Mouse (Mus musculus): ENCODE data around the gene 9530068E07Rik.

Gene 9530068E07Rik

DNA sequence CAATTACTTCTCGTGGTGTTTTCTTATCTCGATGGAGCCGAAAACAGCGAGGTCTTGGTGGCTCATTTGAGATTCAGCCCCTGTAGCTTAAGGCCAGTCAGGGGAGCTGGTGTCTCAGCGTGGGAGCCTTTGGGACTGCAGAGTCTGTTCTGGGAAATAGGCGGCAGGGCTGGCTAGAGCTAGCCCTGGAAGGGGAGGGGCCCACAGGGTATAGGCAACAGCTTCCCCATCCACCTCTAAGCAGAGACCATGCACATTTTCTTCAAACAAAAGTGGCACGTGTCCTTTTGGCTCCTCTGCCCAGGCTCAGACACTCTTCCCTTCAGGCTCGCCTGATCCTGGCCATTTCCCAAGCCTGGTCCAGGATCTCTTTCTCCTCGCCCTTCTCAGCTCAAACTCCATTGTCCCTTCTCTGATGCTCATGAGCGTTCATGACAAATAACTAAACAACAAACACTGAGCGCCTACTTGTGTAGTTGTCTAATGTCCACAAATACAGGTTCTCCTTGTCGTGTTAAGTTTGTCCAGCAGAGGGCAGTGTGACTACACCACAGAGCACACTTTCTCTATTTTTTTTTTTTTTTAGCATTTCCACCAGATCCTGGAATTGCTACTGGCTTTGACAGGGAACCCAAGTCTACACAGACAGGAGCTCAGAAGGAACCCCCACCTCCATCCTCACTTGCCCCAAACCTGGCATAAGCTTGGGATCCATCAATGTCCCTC lies 25.0 kb downstream of the 9530068E07Rik start:
- DNase-seq (ENCODE audit: low spot score), result peak; percentile 87

DNA sequence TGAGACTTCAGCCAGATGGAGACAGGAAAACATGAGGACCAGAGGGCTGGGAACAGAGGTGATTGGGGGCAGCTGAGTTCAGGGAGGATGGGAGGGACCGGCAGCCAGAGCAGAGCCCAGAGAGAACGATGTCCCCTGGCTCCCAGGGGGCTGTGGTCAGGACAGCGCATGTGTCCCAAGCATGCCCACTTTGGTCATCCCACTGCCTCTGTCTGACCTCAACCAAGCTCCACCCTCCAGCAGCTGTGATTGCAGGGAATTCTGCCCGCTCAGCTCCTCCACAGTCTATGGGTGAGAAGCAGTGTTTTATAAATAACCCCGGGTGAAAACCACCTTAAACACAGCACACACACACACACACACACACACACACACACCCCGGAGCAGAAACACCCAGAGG lies 33.2 kb downstream of the 9530068E07Rik start:
- no peak for DNase-seq (ENCODE audit: low spot score)

DNA sequence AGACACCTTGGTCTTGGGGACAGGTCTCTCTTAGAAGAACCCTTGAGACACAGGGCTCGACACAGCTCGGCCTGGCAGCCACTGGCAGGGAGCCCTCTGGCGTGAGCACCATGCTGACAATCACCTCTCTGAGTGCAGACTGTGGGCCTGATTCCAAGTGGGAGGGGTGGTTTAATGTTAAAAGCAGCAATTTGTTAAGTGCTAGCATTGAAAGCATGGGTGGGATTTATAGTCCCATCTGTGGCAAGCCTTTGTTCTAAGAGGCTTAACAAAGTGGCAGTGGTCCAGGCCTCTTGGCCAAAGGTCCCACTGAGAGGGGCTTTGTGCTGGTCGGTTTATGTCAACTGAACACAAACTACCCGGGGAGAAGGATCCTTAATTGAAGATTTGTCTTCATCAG lies 35.4 kb downstream of the 9530068E07Rik start:
- DNase-seq (ENCODE audit: low spot score), result no peak

DNA sequence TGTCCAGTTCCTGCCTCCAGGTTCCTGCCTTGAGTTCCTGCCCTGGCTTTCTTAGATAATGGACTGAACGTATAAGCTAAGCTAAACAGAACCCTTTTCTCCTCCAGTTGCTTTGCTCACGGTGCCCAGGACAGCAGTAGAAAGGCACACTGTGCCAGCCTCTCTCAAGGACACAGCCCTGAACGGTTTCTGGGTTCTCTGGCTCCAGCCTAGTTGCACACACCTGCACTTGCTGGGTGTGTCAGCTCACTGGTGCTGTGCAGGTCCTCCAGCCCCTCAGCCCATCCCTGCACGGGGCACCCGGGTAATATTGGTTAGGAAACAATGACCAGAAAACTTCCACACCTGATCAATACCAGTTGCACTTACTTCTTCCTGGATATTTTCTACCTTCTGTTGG lies 35.9 kb downstream of the 9530068E07Rik start:
- DNase-seq (ENCODE audit: low spot score), result no peak

DNA sequence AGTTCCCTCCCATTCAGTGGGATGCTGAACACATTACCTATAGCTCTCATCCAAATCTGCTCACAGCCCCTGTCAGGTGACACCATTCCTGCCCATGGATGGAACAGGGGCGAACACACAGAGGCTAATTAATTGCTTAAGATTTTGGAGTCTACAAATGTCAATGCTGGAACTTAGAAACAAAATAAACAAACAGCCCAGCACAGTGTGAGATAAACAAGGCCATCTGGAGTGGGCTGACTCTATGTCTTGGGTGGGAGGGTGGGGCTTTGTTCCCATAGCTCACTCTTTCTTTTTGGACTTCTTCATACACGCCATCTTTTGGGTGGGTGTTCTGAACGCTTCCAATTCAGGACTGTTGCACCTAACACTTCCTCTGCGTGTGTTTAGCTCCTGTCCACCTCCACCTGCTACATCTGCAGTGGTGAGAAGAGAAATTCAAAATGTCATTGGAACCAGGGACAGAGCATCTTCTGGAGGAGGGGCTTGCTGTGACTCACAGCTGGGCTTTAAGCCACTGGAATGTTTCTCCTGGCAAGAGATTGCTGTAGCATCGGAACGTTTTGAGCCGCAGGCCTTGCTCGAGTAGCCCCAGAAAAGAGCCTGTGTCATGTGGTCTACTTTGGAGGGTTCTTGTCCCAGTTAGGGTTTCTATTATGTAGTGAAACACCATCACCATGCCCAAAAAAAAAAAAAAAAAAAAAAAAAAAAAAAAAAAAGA lies 37.0 kb downstream of the 9530068E07Rik start:
- no peak for DNase-seq (ENCODE audit: low spot score)

DNA sequence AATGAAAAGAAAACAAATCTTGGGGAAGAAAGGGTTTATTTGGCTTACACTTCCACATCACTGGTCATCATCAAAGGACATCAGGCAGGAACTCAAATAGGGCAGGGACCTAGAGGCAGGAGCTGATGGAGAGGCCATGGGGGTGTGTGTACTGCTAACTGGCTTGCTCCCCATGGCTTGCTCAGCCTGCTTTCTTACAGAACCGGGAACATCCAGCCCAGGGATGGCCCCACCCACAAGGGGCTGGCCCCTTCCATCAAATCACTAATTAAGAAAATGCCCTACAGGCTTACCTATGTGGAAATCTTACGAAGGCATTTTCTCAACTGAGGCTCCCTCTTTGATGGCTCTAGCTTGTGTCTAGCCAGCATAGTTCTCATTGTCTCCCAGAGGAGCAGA lies 37.6 kb downstream of the 9530068E07Rik start:
- no peak for DNase-seq (ENCODE audit: low spot score)

DNA sequence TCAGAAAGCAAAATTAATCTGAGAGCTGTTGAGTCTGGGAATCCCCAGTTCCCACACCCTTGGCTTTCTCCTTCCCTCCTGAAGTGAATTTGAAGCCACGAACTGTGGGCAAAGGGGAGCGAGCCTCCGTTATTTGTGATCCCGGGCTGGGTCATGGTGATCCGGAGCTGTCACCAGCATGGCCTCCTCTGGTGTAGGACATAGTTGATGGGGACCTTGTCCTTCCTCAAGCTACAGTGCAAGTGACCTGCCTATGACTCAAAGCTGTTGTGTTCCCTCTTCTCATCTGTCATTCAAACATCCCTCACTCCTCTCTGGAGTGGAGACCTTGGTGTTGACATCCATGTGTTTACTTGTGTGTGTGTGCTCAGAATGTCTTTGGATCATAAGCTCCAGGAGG lies 39.2 kb downstream of the 9530068E07Rik start:
- DNase-seq (ENCODE audit: low spot score), result no peak

DNA sequence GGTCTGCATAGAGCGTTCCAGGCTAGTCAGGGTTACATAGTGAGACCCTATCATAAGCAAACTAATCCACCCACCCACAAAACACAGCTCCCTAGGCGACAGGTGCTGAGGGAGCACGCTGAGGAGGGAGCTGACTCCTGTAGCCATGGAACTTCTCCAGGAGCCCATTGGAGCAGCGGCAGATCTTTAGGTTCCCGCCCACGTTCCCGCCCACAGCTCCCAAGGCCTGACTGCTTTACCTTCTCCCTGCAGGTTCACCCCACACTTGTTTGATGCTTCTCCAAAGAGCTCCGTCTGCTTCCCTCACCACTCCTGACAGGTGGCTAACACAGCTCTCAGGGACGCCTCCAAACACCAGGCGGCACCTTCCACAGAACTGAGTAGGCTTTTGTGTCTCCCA lies 40.9 kb downstream of the 9530068E07Rik start:
- no peak for DNase-seq (ENCODE audit: low spot score)

DNA sequence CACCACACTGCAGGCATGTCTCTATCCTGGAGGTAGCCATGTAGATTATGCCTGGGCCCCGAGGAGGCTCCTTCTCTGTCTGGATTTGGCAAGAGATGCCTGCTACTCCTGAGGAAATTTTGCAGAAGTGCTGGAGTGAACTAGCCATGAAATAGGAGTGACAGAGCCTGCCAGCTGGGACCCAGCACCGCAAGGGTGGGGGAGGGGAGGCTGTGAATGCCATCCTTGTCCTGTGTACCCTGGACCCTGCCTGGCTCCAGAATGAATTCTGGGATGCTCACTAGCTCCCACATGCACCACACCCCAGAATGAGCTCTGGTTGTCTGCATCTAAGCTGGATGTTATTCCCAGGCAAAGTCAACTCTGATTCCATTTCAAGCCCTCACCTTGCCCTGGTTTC lies 44.9 kb downstream of the 9530068E07Rik start:
- DNase-seq (ENCODE audit: low spot score), result no peak

DNA sequence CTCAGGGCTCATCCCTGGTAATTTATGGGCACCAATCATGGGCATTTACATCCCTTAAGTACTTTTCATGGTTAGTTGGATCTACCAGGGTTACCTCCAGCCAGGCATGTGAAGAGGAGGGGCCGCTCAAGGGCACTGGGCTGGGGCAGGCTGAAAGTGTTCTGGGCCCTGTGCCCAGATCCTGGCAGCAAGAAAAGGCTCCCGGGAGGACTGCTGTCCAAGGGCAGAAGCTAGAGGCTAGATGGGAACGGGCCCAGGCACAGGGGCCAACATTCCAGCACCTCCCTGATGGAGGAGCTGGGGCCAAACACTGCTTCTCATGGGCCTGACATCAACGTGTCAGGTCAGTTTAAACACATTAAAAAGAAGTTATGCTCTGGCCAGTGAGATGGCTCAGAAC lies 51.0 kb downstream of the 9530068E07Rik start:
- peak; percentile 19 for DNase-seq (ENCODE audit: low spot score)

DNA sequence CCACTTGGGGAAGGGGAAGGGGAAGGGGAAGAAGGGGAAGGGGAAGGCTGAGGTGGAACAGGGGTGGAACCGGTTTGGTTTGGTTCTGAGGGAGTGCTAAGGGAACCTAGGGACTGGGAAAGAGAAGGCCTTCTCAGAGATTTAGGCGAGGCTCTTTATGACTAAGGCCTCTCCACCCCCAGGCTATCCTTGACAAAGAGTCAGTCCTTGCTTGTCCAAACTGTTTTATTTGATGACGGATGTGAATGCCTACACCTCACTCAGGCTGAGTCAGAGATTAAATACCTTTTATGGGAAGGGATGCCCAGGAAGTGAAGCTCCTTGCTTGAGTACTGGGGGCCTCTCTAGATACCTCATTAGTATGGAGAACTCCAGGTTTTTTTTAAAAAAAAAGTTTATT lies 52.8 kb downstream of the 9530068E07Rik start:
- DNase-seq (ENCODE audit: low spot score), result no peak

DNA sequence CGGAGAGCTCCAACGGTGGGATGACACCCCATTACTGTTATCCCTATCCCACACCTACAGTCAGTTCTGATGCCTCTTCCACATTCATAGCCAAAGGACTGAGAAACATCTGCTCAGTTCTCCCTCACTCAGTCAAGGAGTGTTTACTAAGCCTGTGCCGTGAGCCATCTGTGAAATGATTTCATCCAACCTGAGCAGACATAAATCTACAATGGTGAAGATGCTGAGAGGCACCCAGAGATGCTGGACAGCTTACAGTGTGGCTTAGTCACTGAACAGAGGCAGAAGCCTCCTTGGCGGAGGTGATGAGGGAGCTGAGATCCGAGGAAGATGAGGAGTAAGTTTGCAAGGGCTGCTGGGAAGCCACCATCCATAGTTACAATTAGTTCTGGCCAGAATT lies 62.1 kb downstream of the 9530068E07Rik start:
- DNase-seq (ENCODE audit: low spot score), result no peak
